Mouse (Mus musculus): ENCODE measurements around the gene Gm20388. TPM values are rescaled to one million over a fixed set of nuclear protein-coding genes. Genes with fewer than 3 reads are reported as not detected.

Gene Gm20388
- polyA plus RNA-seq, 1 experiment from 2014 or later: 3.6 TPM

DNA sequence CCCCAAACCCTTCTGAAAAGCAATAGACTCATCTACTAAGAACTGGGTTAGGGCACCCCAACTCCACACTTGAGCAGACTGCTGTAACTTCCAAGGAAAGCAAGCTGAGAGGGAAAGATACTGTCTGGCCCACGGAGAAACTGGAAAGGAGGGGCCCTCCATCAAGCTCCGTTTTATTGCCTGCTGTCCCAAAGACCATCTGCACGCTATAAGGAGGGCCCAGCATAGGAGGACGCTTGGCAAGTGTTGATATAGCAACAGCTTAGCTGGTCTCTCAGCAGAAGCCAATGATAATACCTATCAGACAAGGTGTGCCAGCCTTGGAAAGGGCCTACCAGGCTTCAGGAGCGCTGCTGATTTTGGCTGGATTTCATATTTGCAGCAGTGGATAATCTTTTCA lies 3940.9 kb downstream of the Gm20388 start:
- Histone ChIP-seq H3K4me3 (no peak overlapping the region), H3K27ac (replicated peaks) (no peak overlapping the region), H3K36me3 (replicated peaks) (no peaks in the 10 kb centered on the region), H3K9me3 (0 out of 2 replicates have a peak, but pooled peaks cover 4% of the 10 kb centered on the region), H3K27me3 (replicated peaks; ENCODE audit: low read depth, poor library complexity, severe bottlenecking) (no peaks in the 10 kb centered on the region), H3K4me1 (peaks cover 8% of the 10 kb centered on the region; the same call in 1 of the 2 replicates)
- WGBS: 74% methylated on average over 5 of the region's 5 CpGs
- DNase-seq (ENCODE audit: low spot score): no peak

DNA sequence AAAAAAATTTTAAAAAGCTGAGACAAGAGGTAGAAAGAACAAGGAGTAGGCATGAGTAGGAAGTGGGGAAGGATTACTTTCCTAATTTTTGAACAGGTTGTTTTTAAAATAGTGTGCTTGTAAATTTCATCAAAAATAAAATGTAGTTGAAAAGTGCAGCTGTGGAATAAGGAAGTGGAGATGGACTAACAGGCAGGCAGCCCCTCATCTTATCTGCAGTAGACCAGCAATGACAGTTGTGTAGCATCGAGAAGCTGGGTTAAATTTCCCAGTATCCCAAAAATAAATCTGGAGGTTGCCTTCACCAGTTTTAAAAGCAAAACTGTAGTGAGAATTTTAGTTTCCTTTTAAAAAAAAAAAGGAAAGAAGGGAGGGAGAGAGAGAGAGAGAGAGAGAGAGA lies 3943.6 kb downstream of the Gm20388 start:
- Histone ChIP-seq H3K4me3 (no peak overlapping the region), H3K9me3 (0 out of 2 replicates have a peak, but pooled peaks cover 4% of the 10 kb centered on the region), H3K4me1 (peaks cover 18% of the 10 kb centered on the region), H3K27ac (replicated peaks) (no peak overlapping the region), H3K36me3 (replicated peaks) (no peaks in the 10 kb centered on the region), H3K27me3 (replicated peaks; ENCODE audit: low read depth, poor library complexity, severe bottlenecking) (no peaks in the 10 kb centered on the region)
- 96% methylated on average over 1 of the region's 1 CpGs for WGBS
- DNase-seq (ENCODE audit: low spot score): no peak

DNA sequence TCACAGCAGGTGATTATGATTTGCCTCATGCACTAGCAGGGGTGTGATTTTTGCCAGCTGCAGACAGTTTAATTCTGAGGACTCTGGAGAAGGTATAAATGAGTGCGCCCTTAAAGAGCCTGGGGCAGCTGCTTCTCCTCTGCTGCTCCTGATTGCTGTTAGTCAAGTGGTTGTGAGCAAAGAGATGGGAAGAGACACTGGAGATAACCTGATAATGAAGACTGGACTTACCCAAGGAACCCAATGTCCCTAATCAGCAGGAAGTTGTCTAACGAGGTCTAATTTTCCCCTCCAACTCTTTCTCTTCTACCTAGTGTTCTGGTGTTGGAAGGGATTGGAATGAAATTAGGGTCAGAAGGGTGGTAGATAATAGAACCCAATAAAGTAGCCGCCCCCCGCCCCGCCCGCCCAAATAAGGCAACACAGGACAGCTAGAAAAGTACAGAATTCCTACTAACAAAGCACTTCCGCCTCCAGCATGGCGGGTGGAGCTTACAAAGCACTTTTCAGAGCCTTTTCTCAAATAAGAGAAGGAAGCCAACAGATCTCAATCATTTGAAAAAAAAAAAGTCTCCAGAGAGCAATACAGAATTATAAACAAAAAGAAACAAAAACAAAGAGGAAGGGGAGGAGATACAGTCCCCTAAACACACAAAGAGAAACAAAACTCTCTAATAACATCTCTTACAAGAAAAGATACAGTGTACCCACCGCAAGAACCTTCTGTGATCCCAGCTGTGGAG lies 3944.3 kb downstream of the Gm20388 start:
- Histone ChIP-seq H3K27me3 (replicated peaks; ENCODE audit: low read depth, poor library complexity, severe bottlenecking) (peaks cover 3% of the 10 kb centered on the region), H3K4me1 (peaks cover 22% of the 10 kb centered on the region), H3K4me3 (no peak overlapping the region), H3K9me3 (0 out of 2 replicates have a peak, but pooled peaks cover 4% of the 10 kb centered on the region), H3K36me3 (replicated peaks) (no peaks in the 10 kb centered on the region), H3K27ac (replicated peaks) (no peak overlapping the region)
- 92% methylated on average over 9 of the region's 9 CpGs for WGBS
- no peak for DNase-seq (ENCODE audit: low spot score)

DNA sequence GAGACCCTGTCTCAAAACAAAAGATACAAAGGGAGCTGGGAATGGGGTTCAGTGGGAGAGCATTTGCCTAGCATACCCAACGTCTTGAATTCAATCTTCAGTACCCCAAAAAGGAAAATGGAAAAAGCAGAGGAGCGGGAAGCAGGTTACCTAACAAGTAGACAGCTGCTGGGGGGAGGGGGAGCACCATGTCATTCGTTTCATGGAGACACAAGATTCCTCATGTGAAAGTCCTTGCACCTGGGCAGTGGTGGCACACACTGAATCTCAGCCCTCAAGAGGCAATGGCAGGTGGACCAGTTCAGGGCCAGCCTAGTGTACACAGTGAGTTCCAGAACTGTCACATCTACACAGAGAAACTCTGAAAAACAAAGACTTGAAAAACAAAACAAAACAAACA lies 3946.7 kb downstream of the Gm20388 start:
- 75% methylated on average over 3 of the region's 3 CpGs for WGBS
- DNase-seq (ENCODE audit: low spot score): no peak
- Histone ChIP-seq H3K4me1 (peaks cover 23% of the 10 kb centered on the region), H3K36me3 (replicated peaks) (no peaks in the 10 kb centered on the region), H3K9me3 (0 out of 2 replicates have a peak, but pooled peaks cover 4% of the 10 kb centered on the region), H3K27ac (replicated peaks) (no peak overlapping the region), H3K27me3 (replicated peaks; ENCODE audit: low read depth, poor library complexity, severe bottlenecking) (peaks cover 27% of the 10 kb centered on the region), H3K4me3 (no peak overlapping the region)

DNA sequence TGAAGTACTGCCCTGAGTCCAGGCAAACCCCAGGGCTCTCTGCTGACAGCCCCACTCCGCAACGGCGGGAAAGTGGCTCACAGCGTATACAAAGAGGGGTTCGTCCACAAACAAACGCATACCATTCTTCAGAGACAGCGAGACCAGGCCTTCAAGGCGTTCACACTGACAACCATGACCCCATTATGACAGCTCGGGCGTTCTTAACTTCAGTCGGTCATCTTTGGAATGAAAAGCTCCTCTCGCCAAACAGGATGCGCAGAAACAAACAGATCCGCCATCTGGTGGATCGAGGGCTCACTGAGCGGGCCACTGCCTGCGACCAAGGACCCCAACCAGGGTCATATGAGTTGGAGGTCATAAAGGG lies 3947.9 kb downstream of the Gm20388 start:
- H3K27me3 ChIP-seq (replicated peaks; ENCODE audit: low read depth, poor library complexity, severe bottlenecking): peaks cover 37% of the 10 kb centered on the region
- 0 out of 2 replicates have a peak, but pooled peaks cover 4% of the 10 kb centered on the region for H3K9me3 ChIP-seq
- DNase-seq (ENCODE audit: low spot score): no peak
- H3K4me3 ChIP-seq: peak overlapping the region; percentile 98
- H3K36me3 ChIP-seq (replicated peaks): no peaks in the 10 kb centered on the region
- peak overlapping the region; percentile 90 for H3K27ac ChIP-seq (replicated peaks)
- WGBS: under 1% methylated on average over 17 of the region's 17 CpGs
- peaks cover 23% of the 10 kb centered on the region for H3K4me1 ChIP-seq

DNA sequence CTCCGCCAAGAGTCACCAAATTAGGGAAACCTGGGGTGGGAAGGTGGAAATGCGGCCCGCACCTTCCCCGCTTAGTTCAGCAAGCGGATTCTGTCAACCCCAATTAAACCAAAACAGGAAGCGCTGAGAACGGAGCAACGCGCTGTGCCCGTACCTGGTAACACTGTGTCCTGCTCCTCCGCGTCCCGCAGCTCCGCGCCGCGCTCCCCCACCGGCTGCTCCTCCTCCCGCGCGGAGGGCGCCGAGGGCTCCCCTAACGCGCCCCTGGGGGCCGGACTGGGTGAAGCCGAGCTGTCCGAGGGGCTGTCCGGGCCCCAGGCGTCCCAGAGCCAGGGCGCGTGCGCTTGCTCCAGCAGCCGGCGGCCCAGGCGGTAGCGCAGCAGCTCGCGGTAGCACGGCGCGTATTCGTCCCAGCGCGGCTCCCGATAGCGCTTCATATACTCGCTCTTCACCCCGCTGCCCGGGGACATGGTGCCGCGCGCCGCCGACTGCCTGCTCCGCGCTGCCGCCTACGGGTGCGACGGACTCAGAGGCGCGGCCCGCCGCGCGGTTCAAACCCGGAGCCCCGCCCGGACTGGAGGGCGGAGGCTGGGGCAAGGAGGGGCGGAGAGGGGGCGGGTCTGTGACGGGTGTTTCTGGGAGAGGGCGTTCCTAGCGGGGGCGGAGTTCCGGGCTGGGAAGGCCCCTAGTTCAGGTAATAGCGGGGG lies 3948.5 kb downstream of the Gm20388 start:
- peak overlapping the region; percentile 90 for H3K27ac ChIP-seq (replicated peaks)
- H3K4me3 ChIP-seq: peak overlapping the region; percentile 98
- under 1% methylated on average over 79 of the region's 79 CpGs for WGBS
- H3K36me3 ChIP-seq (replicated peaks): no peaks in the 10 kb centered on the region
- peaks cover 26% of the 10 kb centered on the region for H3K4me1 ChIP-seq
- 0 out of 2 replicates have a peak, but pooled peaks cover 4% of the 10 kb centered on the region for H3K9me3 ChIP-seq
- peaks cover 42% of the 10 kb centered on the region for H3K27me3 ChIP-seq (replicated peaks; ENCODE audit: low read depth, poor library complexity, severe bottlenecking)
- peak; percentile 96 for DNase-seq (ENCODE audit: low spot score)

DNA sequence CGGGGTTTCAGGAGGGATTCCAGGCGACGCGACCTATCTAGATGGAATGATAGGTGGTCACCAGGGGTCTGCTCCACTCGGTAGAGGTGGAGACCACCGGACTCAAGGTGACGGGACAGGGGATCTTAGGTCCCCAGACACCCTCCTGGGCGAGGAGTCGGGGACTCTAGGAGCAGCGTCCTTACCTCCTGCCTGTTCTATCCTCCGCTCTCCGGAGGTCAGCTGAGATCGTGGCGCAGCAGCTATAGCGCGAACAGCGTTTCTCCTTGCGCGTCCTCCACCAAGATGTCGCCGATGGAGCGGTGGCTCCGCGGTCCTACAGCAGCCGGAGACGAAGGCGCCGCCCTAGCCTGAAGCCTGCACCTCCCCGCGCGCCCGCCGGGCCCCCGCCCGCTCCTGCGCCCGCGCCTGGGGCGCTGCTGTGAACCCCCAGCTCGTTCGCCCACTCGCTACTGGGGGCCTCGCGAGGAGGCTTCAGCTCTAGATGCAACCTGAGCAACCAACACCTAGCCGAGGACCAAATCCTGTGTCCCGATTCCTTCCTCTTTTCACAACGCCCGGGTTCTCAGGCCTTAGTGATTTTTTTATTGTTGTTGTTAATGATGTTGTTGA lies 3949.1 kb downstream of the Gm20388 start, which contains the start of gene Ccsap:
Gene Ccsap (minus strand): TSS at position 562 of the 612 bp plus-strand sequence.
- peak within 1 kb of the TSS; percentile 98 for H3K4me3 ChIP-seq
- 2% methylated on average over 48 of the region's 48 CpGs for WGBS
- H3K9me3 ChIP-seq: 0 out of 2 replicates have a peak, but pooled peaks cover 1% of the 10 kb centered on the region
- H3K27me3 ChIP-seq (replicated peaks; ENCODE audit: low read depth, poor library complexity, severe bottlenecking): peaks cover 49% of the 10 kb centered on the region
- peaks cover 29% of the 10 kb centered on the region for H3K4me1 ChIP-seq
- H3K36me3 ChIP-seq (replicated peaks): no peaks in the 10 kb centered on the region
- DNase-seq (ENCODE audit: low spot score): no peak
- peak within 1 kb of the TSS; percentile 90 for H3K27ac ChIP-seq (replicated peaks)

DNA sequence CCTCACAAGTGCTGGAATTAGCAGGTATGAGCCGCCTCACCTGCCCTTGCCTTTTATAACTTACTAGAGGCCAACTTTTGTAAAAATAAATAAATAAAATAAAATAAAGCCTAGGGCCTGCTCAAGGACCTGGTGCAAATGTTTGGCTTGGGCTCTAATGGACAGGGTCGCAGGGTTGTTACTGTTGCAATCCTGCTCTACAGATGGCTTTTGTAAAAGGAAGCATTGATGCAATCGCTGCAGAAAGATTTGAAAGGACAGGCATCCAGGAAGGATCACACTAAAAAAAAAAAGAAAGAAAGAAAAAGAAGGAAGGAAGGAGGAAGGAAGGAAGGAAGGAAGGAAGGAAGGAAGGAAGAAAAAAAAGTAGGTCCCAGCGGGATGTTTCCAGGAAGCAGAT lies 3949.7 kb downstream of the Gm20388 start:
- H3K9me3 ChIP-seq: no peaks in the 10 kb centered on the region
- no peaks in the 10 kb centered on the region for H3K36me3 ChIP-seq (replicated peaks)
- H3K4me3 ChIP-seq: peak overlapping the region; percentile 98
- 74% methylated on average over 4 of the region's 4 CpGs for WGBS
- no peak overlapping the region for H3K27ac ChIP-seq (replicated peaks)
- no peak for DNase-seq (ENCODE audit: low spot score)
- H3K4me1 ChIP-seq: peaks cover 29% of the 10 kb centered on the region
- H3K27me3 ChIP-seq (replicated peaks; ENCODE audit: low read depth, poor library complexity, severe bottlenecking): peaks cover 49% of the 10 kb centered on the region

DNA sequence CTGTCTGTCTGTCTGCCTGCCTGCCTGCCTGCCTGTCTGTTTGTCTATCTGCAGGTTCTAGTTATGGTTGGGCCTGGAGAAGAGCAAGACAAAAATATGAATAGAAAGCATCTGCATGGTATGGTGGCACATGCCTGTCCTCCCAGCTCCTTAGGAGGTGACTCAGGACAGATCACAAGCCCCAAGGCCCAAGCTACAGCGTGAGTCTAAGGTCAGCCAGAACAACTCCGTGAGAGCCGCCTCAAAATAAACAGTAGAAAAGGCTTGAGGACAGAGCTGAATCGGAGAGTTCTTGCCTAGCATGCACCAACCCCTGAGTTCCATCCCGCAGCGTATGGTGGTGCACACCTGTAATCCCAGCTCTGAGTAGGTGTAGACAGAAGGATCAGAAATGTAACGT lies 3955.1 kb downstream of the Gm20388 start:
- H3K4me1 ChIP-seq: peaks cover 13% of the 10 kb centered on the region
- no peak for DNase-seq (ENCODE audit: low spot score)
- H3K27me3 ChIP-seq (replicated peaks; ENCODE audit: low read depth, poor library complexity, severe bottlenecking): peaks cover 38% of the 10 kb centered on the region
- no peaks in the 10 kb centered on the region for H3K36me3 ChIP-seq (replicated peaks)
- H3K27ac ChIP-seq (replicated peaks): no peak overlapping the region
- H3K9me3 ChIP-seq: no peaks in the 10 kb centered on the region
- WGBS: 77% methylated on average over 7 of the region's 7 CpGs
- no peak overlapping the region for H3K4me3 ChIP-seq

DNA sequence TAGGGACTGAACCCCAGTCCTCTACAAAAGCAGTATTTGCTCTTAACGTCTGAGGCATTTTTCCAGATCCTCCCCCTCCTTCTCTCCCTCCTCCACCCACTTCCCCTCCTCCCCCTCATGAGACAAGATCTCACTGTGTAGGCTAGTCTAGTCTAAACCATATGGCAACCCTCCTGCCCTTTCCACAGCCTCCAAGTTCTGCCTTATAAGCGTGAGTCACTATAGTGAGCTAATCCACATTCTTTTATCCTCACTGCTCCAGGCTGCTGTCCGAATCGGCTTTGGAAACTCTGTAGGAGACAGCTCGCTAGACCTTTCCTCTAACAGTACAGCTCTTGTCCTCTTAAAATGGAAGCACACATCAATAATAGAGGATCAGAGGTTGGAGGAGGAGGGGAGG lies 3956.3 kb downstream of the Gm20388 start:
- no peak overlapping the region for H3K27ac ChIP-seq (replicated peaks)
- no peaks in the 10 kb centered on the region for H3K9me3 ChIP-seq
- no peak for DNase-seq (ENCODE audit: low spot score)
- H3K4me1 ChIP-seq: peaks cover 15% of the 10 kb centered on the region
- H3K27me3 ChIP-seq (replicated peaks; ENCODE audit: low read depth, poor library complexity, severe bottlenecking): peaks cover 26% of the 10 kb centered on the region
- H3K4me3 ChIP-seq: no peak overlapping the region
- no peaks in the 10 kb centered on the region for H3K36me3 ChIP-seq (replicated peaks)
- WGBS: 25% methylated on average over 5 of the region's 5 CpGs

DNA sequence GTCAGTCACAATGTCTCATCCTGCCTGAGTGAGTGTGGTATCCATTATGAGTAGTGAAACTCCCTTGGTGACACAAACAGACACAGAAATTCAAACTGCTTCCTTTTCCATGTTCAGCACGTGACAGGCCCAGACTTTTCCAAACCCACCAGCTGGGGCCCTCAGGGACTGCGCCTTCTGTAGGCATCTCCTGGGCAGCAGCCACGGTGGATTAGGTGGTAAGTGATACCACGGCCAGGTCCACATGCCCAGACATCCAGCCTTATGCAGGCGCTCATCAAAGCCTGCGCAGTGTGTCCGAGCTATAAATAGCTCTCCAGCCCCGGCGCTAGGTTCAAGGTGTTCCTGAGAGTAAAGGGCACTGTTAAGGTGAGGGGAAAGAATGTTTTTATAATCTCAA lies 3961.4 kb downstream of the Gm20388 start:
- H3K9me3 ChIP-seq: no peaks in the 10 kb centered on the region
- no peaks in the 10 kb centered on the region for H3K36me3 ChIP-seq (replicated peaks)
- no peak overlapping the region for H3K4me3 ChIP-seq
- no peak overlapping the region for H3K27ac ChIP-seq (replicated peaks)
- 72% methylated on average over 9 of the region's 9 CpGs for WGBS
- peaks cover 10% of the 10 kb centered on the region for H3K4me1 ChIP-seq
- H3K27me3 ChIP-seq (replicated peaks; ENCODE audit: low read depth, poor library complexity, severe bottlenecking): no peaks in the 10 kb centered on the region
- no peak for DNase-seq (ENCODE audit: low spot score)

DNA sequence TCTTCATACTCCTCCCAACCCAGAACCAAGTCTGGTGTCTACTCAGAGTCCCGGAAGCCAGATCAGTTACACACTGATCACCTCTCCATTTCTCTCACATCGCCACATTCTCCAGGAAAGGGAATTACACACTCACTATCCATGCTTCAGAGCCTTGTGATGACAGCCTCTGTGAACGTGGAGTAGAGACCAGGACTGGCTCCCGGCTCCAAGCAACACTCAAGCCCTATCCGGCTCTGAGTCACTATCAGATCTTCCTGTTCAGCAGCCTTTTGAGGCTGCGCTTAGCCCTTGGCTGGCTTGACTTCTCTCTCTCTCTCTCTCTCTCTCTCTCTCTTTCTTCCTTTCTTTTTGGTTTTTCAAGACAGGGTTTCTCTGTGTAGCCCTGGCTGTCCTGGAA lies 3962.7 kb downstream of the Gm20388 start:
- no peaks in the 10 kb centered on the region for H3K9me3 ChIP-seq
- peaks cover 10% of the 10 kb centered on the region; the same call in 1 of the 2 replicates for H3K4me1 ChIP-seq
- no peaks in the 10 kb centered on the region for H3K36me3 ChIP-seq (replicated peaks)
- no peak overlapping the region for H3K4me3 ChIP-seq
- no peaks in the 10 kb centered on the region for H3K27me3 ChIP-seq (replicated peaks; ENCODE audit: low read depth, poor library complexity, severe bottlenecking)
- H3K27ac ChIP-seq (replicated peaks): no peak overlapping the region
- no peak for DNase-seq (ENCODE audit: low spot score)
- 80% methylated on average over 6 of the region's 6 CpGs for WGBS

Measured in embryonic facial prominence, embryonic 10.5 days (tissue).